Mouse (Mus musculus) gastrocnemius, adult 2 months (tissue): ENCODE results near the gene Skor1. TPM values are rescaled to one million over a fixed set of nuclear protein-coding genes. Genes with fewer than 3 reads are reported as not detected.

Source experiments
- DNase-seq: peaks from one replicate; pipeline ENCODE4 v3.0.0; 2022
- H3K27ac ChIP-seq: fragments of 200-600 bp; 2 replicates; pipeline ENCODE4 v1.8.1; 2022; ENCODE audit warnings: mild to moderate bottlenecking
- H3K4me3 ChIP-seq: fragments of 200-600 bp; 2 replicates; pipeline ENCODE4 v1.8.1; 2022; ENCODE audit warnings: mild to moderate bottlenecking, moderate library complexity
- CTCF ChIP-seq: fragments of 200-600 bp; IDR thresholded peaks from 2 replicates; pipeline ENCODE4 v1.8.1; 2022; ENCODE audit warnings: antibody characterized with exemption, mild to moderate bottlenecking, moderate library complexity
- intact Hi-C: fragments of 180-260 bp; cut with DNase I; formaldehyde crosslinking; loops from one replicate; pipeline ENCODE4 v1.15.1; 2025
- total RNA-seq, 2 experiments: library from RNA; stranded (reverse); gene quantifications; 2 replicates each; pipeline ENCODE4 v1.2.3; 2021

The Skor1 gene
- total RNA-seq, 2 experiments from 2014 or later, result 0.10 TPM; not detected in 1

DNA sequence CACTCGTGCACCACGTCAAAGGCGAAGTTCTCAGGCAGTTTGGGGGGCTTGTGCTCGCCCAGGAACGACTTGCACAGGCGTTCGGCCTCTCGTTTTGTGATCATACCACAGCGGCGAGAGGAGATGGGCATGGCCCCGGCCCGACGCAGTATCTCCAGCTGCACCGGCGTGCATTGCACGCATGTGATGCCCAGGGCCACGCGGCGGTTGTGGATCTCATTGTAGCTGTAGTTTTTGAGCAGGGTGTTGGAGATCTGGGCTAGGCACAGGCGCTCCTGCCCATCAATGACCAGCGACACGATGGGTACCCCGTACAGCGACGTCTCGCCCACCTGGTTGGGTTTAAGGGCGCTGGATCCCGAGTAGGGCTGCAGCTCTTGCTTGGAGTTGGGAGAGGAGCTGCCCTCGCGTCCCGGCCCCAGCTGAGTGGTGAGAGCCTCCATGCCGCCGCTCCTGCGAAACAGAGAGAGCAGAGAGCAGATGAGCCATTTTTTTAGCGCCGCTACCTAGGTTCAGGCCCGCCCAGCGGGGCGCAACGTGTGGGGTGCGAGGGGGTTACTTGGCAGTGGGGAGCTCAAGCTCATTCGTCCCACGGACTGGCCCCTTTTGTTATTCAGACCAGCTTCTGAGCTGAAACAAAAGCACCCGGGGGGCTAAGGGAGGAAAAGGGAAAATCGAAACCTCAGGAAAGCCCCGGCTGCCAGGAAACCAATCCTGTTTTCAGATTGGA is 2.5 kb downstream of the Skor1 start:
- H3K27ac ChIP-seq, result no peak overlapping the region
- no peak for DNase-seq
- peak overlapping the region; percentile 58 for H3K4me3 ChIP-seq
- TF ChIP-seq CTCF, result no peak
- intact Hi-C loops, result no loop called here

DNA sequence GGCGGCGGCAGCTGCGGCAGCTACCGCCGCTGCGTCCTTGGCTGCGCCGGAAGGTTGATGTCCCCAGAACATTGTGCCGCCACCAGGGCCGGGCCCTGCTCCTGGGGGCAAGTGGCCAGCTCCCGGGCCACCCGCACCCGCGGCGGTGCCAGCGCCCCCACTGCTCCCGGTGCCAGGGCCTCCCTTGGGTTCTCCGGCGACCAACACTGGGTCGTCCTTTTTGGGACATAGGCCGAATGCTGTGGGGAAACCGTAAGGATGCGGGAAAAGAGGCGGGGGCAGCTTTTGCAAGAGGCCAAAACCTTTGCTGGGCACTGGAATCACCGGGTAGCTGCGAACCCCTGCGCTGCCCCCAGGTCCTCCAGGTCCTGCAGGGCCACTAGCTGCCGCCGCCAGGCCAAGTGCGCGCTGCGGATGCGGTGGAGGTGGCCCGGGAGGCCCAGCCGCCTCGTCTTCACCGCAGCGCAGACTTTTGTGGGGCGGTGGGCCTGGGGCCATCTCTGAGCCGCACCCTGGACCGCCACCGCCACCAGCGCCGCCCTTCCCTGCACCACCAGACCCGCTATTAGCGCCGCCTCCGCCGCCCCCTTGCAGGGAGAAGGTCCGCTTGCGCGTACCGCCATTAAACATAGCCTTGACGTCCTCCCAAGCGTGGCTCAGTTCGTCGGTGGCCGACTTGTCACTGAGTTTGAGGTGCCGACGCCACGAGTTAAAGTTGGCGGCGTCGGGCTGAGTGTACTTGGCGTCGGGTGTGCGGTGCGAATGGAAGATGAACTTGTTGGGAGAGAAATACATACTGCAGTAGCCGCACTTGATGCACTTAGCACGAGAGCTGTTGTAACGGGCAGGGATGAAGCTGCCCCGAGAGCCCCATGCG is 3.3 kb downstream of the Skor1 start:
- Histone ChIP-seq H3K4me3 (peak overlapping the region; percentile 58), H3K27ac (no peak overlapping the region)
- no peak for DNase-seq
- intact Hi-C loops, result no loop called here
- no peak for TF ChIP-seq CTCF

DNA sequence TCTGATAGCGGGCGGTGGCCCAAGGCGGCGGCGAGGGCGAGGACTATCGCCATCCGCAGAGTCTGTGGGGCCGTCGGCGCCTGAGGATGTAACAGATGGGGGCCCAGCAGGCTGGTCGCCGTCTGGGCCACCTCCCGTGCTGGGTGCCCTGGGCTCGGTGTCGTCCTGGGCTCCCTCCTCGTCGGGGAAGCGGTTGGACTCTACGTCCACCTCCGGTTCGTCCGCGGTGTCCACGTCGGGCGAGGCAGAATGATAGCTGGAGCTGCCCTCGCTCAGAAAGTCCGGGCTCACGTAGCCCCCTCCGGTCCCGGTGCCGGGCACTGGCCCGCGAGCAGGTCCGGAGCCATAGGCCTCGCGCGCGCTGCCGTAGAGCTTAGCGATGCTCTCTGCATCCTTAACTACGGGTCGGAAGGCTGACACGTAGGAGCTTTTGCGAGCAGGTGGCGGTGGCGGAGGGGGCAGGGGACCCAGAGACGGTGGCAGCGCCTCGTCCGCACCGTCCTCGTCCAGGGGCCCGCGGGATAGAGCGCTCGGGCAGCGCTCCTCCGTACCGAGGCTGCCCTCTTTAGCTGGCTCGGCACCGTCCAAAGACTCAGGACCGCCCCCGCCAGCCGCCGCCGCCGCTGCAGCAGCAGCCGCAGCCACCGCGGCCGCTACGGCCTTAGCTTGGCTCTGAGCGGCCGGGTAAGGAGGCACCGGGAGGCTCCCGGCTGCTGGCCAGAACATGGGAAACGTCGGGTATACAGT is 4.1 kb downstream of the Skor1 start:
- intact Hi-C loops, result no loop called here
- DNase-seq, result peak; percentile 44
- TF ChIP-seq CTCF, result no peak
- Histone ChIP-seq H3K27ac (no peak overlapping the region), H3K4me3 (peak overlapping the region; percentile 58)

DNA sequence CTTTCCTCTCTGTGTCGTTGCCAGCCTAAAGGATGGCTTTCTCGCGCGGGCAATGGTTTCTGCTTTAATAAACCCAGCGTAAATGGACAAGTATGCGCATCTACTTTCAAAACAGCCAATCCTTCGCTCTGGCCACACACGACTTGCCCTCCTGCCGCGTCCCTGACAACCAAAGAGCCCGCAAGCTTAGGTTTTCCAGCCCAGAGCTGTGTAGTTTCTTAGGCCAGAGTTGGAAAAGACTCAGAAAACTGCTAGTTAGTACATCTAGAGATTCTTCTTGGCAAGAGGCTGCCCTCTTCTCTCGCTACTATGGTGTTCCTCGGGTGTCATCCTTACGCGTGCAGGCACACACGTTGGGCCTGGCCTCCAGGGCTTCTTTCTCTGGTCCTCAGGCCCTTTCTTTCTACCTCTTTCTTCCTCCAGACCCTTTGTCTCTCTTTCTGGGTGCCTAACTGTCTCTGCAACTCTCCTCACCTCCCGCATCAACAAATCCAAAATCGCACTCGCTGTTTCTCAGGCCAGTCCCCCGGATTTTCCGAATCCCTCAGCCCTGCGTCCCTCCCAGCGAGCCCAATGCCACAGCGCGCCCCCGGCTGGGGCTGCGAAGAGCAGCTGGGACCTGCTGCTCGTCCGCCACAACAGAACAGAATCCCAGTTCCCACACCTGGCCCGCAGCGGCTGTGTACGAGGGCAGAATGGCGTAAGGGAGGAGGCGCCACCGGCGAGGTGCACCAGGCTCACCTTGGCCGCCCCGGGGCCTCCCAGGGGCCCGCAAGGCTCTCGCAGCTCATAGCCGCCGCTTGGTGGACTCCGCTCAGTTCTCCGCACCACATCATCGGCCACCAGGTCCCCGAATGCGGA is 4.9 kb downstream of the Skor1 start:
- no peak for DNase-seq
- intact Hi-C loops, result no loop called here
- peak overlapping the region; percentile 58 for H3K4me3 ChIP-seq
- no peak overlapping the region for H3K27ac ChIP-seq
- no peak for TF ChIP-seq CTCF

DNA sequence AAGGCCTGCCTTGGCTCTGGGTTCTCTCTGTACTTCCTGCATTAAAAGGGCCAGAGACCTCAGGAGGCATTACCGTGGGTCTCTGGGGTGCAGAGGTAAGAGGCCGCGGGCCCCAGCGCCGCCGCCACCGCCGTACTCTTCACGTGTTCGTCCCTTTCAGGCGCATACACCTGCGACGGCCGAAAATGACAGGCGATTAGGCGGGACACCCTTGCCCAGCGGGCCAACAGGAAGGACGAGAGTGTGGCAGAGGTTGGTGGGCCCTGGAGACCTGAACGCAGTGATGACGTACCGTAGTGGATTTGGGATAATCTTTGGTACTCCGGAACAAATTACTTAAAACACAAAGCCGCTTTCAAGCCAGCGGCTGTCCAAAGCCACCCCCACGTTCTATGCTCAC is 5.5 kb downstream of the Skor1 start:
- TF ChIP-seq CTCF, result no peak
- intact Hi-C loops, result no loop called here
- H3K4me3 ChIP-seq, result peak overlapping the region; percentile 29
- DNase-seq, result no peak
- H3K27ac ChIP-seq, result no peak overlapping the region

DNA sequence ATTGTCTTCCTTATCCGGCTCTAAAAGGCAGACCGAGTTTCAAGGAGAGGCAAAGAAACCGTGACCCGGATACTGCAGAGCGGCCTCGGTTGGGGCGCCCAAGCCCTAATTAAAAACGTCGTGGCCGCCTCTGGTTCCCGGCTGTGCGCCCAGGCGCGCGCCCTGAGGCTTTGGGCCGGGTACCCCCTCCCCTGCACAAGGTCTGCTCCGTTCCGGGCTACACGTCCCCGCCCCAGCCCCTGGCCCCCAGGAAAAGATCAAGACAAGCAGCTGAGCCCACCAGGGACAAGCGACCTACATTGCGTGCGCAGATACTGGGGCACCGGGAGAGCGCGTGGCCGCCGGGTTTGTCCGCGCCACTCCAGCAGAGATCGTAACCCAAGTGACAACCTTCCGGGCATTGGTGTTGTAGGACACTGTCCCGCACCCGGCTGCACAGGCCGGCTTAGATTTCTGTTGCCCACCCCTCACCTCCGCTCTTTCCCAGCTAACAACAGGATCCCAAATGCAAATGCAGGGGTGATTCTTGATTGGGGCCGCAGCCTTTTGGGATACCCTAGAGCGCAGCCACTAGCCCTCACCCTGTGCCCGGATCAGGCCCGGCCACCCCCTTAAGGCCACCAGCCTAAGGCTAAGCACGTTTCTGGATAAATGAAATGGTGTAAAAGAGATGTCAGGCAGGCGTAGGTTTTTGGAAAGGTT is 6.3 kb downstream of the Skor1 start:
- Histone ChIP-seq H3K4me3 (no peak overlapping the region; the same call in 1 of the 2 replicates), H3K27ac (no peak overlapping the region)
- no peak for DNase-seq
- intact Hi-C loops, result no loop called here
- no peak for TF ChIP-seq CTCF

DNA sequence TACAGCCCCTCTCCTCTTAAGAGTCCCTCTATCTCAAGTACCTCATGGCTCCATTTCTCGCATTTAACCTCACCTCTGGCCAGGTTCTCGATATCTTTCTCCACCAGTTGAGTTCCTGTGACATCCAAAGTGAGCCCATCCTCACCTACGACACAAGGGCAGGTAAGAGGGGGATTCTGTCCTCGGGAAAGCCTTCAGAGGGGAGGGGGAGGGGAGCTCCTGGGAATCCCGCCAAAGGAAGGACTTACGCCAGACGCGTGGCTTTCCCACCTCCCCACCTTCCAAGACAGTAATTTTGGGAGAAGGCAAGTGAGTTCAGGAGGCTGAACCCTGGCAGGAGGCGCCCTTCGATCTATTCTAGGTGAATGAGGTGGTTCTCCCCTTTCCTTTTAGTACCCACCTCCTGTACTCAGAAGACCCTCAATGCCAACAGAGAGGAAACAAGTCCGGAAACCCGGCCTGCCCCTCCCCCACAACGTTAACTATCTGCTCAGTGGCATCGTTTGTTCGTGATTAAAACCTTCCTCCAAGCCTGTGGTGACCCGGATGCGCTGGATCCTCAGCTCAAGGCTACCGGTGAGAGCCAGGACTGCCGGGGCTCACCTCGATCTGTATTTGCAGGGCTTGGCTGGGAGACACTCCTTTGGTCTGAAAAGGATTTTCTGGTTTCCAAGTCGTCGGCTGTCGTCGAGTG is 7.0 kb downstream of the Skor1 start:
- TF ChIP-seq CTCF, result no peak
- no peak overlapping the region; the same call in 1 of the 2 replicates for H3K4me3 ChIP-seq
- DNase-seq, result no peak
- intact Hi-C loops, result no loop called here
- no peak overlapping the region for H3K27ac ChIP-seq

DNA sequence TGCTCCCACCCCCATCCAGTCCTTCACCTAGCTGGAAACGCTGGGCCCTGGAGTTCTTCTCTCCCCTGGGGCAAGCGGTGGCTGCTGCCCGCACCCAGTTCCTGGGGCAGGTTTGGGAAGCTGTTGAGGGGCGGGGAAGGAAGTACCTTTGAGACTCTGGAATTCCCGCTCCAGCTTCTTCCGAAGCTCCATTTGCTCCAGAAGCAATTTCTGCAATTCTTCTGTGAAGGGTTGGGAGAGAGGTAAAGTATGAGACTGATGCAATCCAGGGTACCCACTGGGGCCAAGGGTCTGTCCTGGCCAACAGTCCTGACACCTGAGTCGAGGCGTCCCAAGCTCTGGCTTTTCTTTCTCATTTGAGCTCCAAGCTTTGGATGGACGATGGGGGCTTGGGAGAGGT is 8.6 kb downstream of the Skor1 start:
- no peak overlapping the region for H3K4me3 ChIP-seq
- no peak for DNase-seq
- TF ChIP-seq CTCF, result no peak
- H3K27ac ChIP-seq, result no peak overlapping the region
- intact Hi-C loops, result no loop called here

DNA sequence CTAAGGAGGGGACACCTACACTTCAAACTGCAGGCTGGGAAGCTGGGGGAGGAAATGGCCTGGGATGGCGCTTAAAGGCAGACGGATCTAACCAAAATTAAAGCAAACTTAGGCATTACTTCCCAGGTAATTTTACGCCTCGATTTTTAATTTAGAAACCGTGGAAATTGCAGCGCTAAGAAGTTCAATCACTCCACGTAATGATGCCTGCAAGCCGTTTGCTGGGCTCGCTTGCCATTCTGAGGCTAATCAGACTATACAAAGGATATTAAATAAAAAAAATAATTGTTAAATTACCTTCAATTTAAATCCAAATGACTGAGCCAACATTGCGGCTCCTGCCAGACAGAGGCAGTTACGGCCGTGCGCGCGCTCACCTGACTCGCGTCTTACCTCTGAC is 9.1 kb downstream of the Skor1 start:
- no peak overlapping the region for H3K27ac ChIP-seq
- no peak overlapping the region for H3K4me3 ChIP-seq
- TF ChIP-seq CTCF, result no peak
- intact Hi-C loops, result loop anchor here (5.0 kb wide), 1 partner anchor 703 kb away; no protein-coding TSS in a partner anchor
- no peak for DNase-seq

DNA sequence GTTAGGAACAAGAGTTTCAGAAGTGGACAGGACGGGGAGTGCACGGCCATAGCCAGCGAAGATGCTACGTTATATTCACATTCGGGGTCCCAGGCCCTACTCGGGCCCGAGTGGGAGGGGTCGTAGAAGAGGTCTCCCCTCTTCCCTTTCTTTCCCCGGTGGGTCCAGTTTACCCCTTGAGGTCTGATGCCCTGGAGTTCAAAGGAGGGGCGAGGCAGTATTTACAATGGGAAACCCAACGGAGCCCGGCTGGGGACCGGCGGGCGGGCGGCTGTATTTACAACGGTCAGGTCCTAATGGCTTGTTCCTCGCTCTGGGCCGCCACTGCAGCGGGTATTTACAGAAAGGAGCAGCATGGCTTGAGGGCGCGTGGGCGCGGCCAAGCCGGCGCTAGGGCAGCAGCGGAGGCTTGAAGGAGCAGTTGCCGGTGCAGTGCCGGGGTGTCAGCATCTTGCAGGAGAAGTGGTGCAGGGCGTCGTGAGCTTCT is 10.2 kb downstream of the Skor1 start:
- Histone ChIP-seq H3K4me3 (peak overlapping the region; percentile 41), H3K27ac (no peak overlapping the region)
- no peak for TF ChIP-seq CTCF
- DNase-seq, result no peak
- intact Hi-C loops, result loop anchor here (5.0 kb wide), 1 partner anchor 704 kb away; no protein-coding TSS in a partner anchor

DNA sequence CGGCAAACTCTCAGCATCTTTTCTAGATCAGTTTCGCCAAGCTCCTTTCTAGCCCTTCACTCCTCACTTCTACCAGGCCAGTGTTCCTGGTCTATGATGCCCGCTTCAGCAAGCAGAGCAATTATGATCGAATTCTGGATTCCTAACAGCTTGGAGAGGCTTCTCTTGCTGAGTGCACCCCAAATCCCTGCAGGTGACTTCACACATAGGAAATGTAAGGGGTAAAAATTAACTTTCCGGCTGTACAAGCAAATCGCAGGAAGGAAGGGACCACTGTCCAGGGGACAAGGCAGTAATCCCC is 11.2 kb downstream of the Skor1 start:
- intact Hi-C loops, result loop anchor here (5.0 kb wide), 1 partner anchor 705 kb away; no protein-coding TSS in a partner anchor
- TF ChIP-seq CTCF, result no peak
- no peak for DNase-seq
- Histone ChIP-seq H3K4me3 (no peak overlapping the region), H3K27ac (no peak overlapping the region)
